Mouse (Mus musculus) embryonic fibroblast, embryonic 13.5 days (primary cell): Measurements from ENCODE around the gene Ctnnd2.

Experiments
- CTCF ChIP-seq: IDR thresholded peaks from 2 replicates; pipeline ENCODE4 v1.5.1; 2011; ENCODE audit warnings: mild to moderate bottlenecking, control low read depth, low read length, moderate library complexity, borderline replicate concordance; ENCODE audit not compliant: insufficient read depth
- POLR2A ChIP-seq: IDR thresholded peaks from 2 replicates; pipeline ENCODE4 v1.6.1; 2011; ENCODE audit warnings: low read depth, mild to moderate bottlenecking, control low read depth, low read length, moderate library complexity

DNA sequence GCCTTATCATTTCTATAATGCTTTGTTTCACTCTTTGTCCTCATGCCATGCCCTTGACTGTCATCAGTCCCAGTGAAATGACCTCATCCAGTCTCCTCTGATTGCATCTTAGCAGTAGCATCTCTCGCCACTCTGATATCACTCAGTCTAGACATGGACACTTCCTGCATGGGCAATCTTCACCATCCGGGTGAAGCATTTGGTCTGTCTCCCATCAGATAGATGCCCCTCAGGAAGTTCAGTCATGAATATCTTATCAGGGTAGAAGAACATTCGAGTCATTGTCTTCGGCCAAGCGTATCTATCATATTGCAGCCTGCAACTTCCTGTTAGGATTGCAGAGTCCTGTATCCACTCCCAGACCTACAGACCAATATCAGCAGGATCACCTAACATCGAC, 523.5 kb downstream of the Ctnnd2 start:
- no peak for TF ChIP-seq POLR2A
- TF ChIP-seq CTCF = no peak
